Mouse (Mus musculus) left cerebral cortex, adult 18-20 months (tissue): ENCODE measurements at regions not wholly inside any gene's neighbourhood (a gene's known extent, or its start where the extent isn't known, plus 50 kb on each side); places are given as distances from the start of the nearest gene placed in this dataset.
A peak's percentile ranks its signal among the peaks of the same experiment; 100 is the strongest.
"Not testable (repeated sequence)": the region's sequence is repeated elsewhere in the genome, so short reads cannot be mapped to it uniquely, and the experiment has no call there.

Experiments used
- DNase-seq, 2 experiments: peaks; one replicate each; pipeline ENCODE4 v3.0.0; 2021 to 2022; ENCODE audit warnings: low spot score in 2 of 2, mixed read lengths in 1 of 2
- microRNA-seq, 2 experiments: library from miRNA; unstranded; fragments of <30 nt; microRNA quantifications; one replicate each; pipeline ENCODE4 v1.2.0; 2021

DNA sequence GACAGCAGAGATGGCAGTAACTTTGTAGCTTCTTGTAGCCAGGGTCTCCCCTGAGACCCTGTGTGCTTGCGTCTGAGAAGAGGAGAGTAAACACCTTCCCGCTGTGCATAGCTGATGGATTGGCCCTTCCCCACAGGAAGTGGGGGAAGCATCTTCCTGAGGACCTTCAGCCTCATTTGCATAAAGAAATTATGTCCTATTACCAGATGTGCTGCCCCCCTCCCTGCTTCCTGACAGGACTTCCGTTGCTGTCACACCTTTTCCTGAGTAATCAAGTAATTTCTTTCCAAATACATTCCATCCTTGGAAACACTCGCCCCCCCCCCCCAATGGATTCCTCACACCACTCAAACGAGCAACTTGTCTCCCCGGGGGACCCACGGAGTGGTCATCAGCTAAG lies 77.5 kb upstream of the Med13l start:
- no peak for DNase-seq

DNA sequence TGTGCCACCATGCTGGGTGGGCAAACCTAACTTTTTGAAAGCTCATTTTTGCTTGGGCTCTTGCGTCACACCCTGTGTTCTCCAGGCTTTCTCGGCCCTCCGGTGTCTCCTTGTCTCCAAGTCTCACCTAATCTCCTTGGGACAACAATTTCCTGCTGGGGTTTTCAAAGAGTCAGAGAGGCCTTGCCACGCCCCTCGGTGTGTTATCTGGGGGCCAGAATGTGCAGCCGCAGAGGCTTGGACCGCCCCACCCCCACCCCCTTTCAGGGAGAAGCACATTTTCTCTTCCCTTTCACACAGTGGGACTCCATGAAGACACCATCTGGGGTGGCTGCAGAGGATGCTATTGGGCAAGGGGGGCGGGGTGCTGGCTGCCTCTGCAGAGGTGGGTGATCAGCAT lies 76.9 kb upstream of the Med13l start:
- no peak for DNase-seq

DNA sequence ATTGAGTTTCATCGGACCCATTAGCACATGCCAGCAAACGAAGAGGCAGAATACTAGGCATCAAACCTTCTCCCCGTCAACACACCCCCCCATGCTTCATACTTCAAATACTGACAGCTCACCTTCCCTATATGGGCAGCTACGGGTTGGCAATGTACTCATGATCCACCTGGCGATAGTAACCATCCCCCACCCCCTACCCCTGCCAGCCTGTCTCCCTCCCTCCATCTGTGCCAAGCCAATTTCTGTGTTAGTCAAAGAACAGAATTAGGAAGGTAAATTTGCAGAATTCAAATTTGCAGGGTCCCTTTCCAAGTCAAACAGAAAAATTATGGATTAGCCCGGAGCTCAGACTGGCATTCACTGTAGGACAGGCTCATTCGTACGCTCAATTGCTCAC lies 75.3 kb upstream of the Med13l start:
- DNase-seq, result no peak

DNA sequence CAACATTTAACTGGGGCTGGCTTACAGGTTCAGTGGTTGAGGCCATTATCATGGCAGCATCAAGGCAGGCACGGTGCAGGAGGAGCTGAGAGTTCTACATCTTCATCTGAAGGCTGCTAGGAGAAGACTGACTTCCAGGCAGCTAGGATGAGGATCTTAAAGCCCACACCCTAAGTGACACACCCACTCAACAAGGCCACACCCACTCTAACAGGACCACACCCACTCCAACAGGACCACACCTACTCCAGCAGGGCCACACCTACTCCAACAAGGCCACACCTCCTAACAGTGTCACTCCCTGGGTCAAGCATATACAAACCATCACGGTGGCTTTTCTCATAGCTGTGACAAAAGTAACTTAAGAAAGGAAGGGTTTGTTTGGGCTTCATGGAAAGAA lies 68.0 kb upstream of the Med13l start:
- not testable (repeated sequence) for DNase-seq

DNA sequence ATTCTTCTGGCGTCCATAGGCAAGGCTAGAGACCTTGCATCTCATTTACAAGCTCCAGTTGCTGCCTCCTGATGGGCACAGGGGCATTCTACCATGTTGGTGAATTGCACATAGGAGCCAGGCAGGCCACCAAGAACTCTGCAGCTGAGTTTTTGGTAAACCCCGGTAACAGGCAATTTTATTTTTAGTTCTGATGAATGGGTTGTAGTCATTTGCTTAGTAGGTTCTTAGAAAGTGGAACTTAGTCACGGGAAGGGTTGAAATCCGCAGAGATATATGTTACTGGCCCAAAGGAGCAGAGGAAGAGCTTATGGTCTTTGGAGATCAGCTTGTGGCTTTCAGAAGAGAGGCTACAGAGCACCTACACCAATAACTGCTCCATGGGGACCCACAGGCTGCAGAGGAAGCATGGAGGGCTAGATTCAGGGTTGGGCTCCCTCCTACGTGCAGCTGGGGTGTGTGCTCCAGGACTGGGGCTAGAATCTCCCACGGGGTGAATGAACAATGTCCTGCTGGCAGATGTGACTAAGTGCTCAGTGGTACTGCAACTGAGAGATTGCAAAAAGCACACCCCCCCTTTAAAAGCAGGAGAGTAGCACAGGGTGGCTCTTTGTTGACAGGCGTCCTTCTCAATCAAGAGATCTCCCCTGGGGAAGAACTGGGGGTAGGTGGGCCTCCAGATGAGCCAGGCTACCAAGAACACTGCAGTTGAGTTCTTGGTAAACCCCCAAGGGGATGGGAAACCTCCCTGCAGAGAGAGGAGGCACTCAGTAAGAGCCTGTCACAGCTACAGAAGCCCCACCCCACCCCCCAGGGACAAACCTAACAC lies 65.6 kb upstream of the Med13l start:
- no peak for DNase-seq

DNA sequence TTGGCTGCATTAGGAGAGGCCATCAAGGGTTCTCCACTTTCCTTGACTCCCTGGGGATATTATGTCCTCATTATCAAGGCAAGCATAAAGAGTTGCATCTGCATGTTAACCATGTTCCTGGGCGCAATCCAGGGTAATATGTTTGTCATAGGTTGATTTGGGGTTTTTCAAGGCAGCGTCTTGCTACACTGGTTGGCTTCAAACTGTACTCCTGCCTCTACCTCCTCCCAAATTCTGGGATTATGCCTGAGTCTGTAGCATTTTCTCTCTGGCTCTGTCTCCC lies 65.1 kb upstream of the Med13l start:
- DNase-seq, result no peak

DNA sequence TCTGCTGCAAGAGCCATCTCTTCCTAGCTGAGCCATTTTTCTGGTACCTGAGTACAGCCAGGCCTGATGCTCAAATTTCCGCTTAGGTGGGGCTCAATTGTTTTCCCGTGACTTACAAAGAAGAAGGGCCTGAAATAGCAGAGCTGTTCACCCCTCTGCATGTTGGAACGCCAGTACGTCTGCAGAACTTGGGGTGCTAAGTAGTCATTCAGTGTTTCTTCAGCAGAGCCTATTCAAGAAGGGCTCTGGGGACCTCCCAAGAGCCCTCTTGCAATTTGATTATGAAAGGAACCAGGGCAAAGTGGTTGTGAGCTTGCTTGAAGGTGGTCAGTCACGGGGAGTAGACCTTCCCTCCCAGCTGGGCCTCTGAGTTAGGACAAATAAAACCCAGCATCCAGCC lies 58.9 kb upstream of the Med13l start:
- no peak for DNase-seq

DNA sequence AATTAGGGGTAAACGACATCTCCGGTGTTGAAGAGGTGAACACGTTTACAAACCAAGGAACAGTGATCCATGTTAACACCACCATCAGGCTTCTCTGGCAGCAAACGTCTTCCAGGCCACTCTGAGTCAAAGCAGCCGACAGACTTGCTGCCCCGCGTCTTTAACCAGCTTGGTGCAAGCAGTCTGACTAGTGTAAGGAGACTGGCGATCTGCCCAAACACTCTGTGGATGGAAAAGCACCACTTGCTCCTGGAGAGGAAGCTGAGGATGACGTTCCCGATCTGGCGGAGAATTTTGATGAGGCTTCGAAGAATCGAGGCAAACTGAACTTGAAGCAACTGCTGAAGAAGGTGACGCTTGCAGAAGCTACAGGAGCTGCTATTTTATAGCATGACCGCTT lies 57.5 kb upstream of the Med13l start:
- peak in 1 of 2 experiments; percentile 24 for DNase-seq

DNA sequence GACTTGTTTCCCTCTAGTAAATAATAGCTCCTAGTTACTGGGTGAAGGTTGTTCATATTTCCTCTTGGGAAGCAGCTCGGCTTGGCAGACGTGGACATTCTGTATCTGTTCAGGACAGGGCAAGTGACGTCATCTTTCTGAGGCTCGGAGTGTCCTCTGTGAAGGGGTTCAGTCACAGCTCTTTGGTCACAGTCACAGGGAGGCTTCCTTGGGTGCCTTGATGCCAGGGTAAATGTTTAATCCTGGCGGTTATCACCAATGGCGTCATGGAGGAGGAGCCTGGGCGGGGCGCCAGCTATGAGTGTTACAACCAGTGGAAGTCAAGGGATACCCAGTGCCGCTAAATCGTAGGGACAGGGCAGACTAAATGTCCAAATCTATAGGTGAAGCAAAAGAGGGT lies 56.3 kb upstream of the Med13l start:
- no peak for DNase-seq

DNA sequence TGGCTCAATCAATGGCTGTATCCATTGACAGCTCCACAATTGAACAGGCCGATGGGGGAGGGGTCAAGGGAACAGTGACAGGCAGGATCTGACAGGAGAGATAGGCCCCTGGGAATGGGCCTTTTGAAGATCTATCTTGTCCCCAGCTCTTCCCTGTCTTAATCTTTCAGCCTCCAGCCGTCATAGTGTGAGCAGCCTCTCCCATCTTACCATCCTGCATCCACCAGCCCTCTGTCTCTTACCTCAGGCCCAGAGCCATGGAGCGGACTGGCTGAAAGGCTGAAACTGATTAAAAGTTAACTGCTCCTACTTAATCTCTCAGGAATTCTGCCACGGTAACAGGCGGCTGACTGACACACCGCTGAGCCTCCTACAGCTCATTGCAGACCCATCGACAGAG lies 55.6 kb upstream of the Med13l start:
- no peak for DNase-seq

DNA sequence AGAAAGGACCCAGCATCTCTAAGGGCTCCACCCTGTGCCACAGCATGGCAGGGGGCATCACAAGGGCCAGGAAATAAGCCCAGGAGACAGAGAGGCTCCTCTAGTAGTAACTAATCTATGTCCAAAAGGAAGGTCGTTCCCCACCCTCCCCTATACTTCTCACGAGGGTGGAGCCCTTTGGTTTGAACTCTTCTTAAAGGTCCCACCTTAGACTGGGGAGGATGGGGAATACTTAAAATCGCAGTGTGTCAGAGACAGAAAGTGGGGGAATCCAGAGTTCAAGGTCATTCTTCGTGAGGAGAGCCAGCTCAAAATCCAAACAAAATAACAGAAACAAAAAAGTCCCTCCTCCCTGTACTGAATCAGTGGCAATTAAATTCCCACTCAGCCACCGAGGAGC lies 50.6 kb upstream of the Med13l start:
- DNase-seq, result no peak

Small RNA genes lying in the stretch of these regions (microRNA-seq; reads per million reads assigned to microRNA genes)
- 0 reads per million in 2 experiments for gene Gm26455
